Mouse (Mus musculus) embryo, embryonic 9.5 days (tissue): ENCODE data around the gene Gm45713.
"Not testable (repeated sequence)": the region's sequence is repeated elsewhere in the genome, so short reads cannot be mapped to it uniquely, and the experiment has no call there.

Experiments
- DNase-seq: peaks from one replicate; pipeline ENCODE4 v3.0.0-alpha.2; 2017; ENCODE audit errors: extremely low spot score

Gm45713 gene

GRCm38 (mm10) chr7:45095965-45096364 is 40.1 kb downstream of the Gm45713 start:
- DNase-seq = not testable (repeated sequence)

GRCm38 (mm10) chr7:45095367-45095766 is 40.7 kb downstream of the Gm45713 start:
- DNase-seq = no peak

- DNase-seq = peak; percentile 41
Measured at GRCm38 (mm10) chr7:45094121-45094520, 41.9 kb downstream of the Gm45713 start.

GRCm38 (mm10) chr7:45093516-45093905 is 42.5 kb downstream of the Gm45713 start:
- DNase-seq = peak; percentile 62

GRCm38 (mm10) chr7:45092828-45093515 is 43.1 kb downstream of the Gm45713 start:
- DNase-seq = peak; percentile 40

- DNase-seq = peak; percentile 93
Measured at GRCm38 (mm10) chr7:45092048-45092447, 44.0 kb downstream of the Gm45713 start, which contains the start of gene Rcn3. Gene Rcn3 (minus strand): TSS chr7:45092221.

- peak; percentile 34 for DNase-seq
Measured at GRCm38 (mm10) chr7:45091001-45091990, 44.7 kb downstream of the Gm45713 start.

GRCm38 (mm10) chr7:45090251-45090977 is 45.6 kb downstream of the Gm45713 start:
- no peak for DNase-seq

GRCm38 (mm10) chr7:45088597-45088996 is 47.4 kb downstream of the Gm45713 start:
- no peak for DNase-seq

- no peak for DNase-seq
Measured at GRCm38 (mm10) chr7:45086084-45086483, 49.9 kb downstream of the Gm45713 start.

GRCm38 (mm10) chr7:45083300-45083890 is 52.6 kb downstream of the Gm45713 start:
- no peak for DNase-seq

- no peak for DNase-seq
Measured at GRCm38 (mm10) chr7:45082401-45083299, 53.4 kb downstream of the Gm45713 start.

- DNase-seq = no peak
Measured at GRCm38 (mm10) chr7:45081016-45081415, 55.0 kb downstream of the Gm45713 start.

- peak; percentile 92 for DNase-seq
Measured at GRCm38 (mm10) chr7:45079856-45080255, 56.2 kb downstream of the Gm45713 start.

GRCm38 (mm10) chr7:45078513-45078912 is 57.5 kb downstream of the Gm45713 start:
- peak; percentile 71 for DNase-seq

- no peak for DNase-seq
Measured at GRCm38 (mm10) chr7:45077829-45078228, 58.2 kb downstream of the Gm45713 start.

GRCm38 (mm10) chr7:45077322-45077721 is 58.7 kb downstream of the Gm45713 start:
- no peak for DNase-seq

GRCm38 (mm10) chr7:45076501-45076900 is 59.5 kb downstream of the Gm45713 start:
- no peak for DNase-seq
